Mouse (Mus musculus) midbrain, embryonic 10.5 days (tissue): ENCODE measurements around the gene Tmem130. TPM values are rescaled to one million over a fixed set of nuclear protein-coding genes. Genes with fewer than 3 reads are reported as not detected.

Experiments
- polyA plus RNA-seq: library from polyadenylated mRNA; unstranded; fragments of >200 nt; fragmentation: Nextera tagmentation; extraction: Ambion mirVana; gene quantifications from 2 replicates; pipeline ENCODE4 v1.2.1, GENCODE M21; 2016

The Tmem130 gene
- polyA plus RNA-seq, 1 experiment from 2014 or later: 2.5 TPM

Other genes starting within 250 kb of the Tmem130 start
- 1.2 and 1.5 TPM in 2 replicates for gene Nptx2, start 215.9 kb downstream of the Tmem130 start, polyA plus RNA-seq
- 69.8 and 81.2 TPM in 2 replicates for gene Trrap, start 5.9 kb upstream of the Tmem130 start, polyA plus RNA-seq
- gene Smurf1, start 204.0 kb upstream of the Tmem130 start, polyA plus RNA-seq: 13.2 and 16.2 TPM in 2 replicates